Mouse (Mus musculus): ENCODE results near the gene Vps4a. TPM values are rescaled to one million over a fixed set of nuclear protein-coding genes. Genes with fewer than 3 reads are reported as not detected.
A peak's percentile ranks its signal among the peaks of the same experiment; 100 is the strongest.
"Not testable (repeated sequence)": the region's sequence is repeated elsewhere in the genome, so short reads cannot be mapped to it uniquely, and the experiment has no call there.

Gene Vps4a
- polyA plus RNA-seq, 1 experiment from 2014 or later = 49.8 TPM

GRCm38 (mm10) chr8:107007795-107008194 is 23.2 kb upstream of the Vps4a start:
- H3K9me3 ChIP-seq (ENCODE audit: control insufficient read depth, low read length) = no peaks in the 10 kb centered on the region
- DNase-seq (ENCODE audit: low spot score) (no peak), ATAC-seq (replicated peaks; ENCODE audit: low FRiP score) (no peak)
- no peaks in the 10 kb centered on the region for H3K27me3 ChIP-seq (replicated peaks; ENCODE audit: control insufficient read depth, insufficient read depth, low read length)
- no peaks in the 10 kb centered on the region for H3K4me1 ChIP-seq (replicated peaks; ENCODE audit: control insufficient read depth, insufficient read depth, low read length)
- no peaks in the 10 kb centered on the region; the same call in 1 of the 2 replicates for H3K36me3 ChIP-seq (ENCODE audit: control insufficient read depth, insufficient read depth, low read length)
- 82% methylated on average over 3 of the region's 3 CpGs for WGBS
- no peak overlapping the region for H3K9ac ChIP-seq (ENCODE audit: low read depth, low read length)
- no peak overlapping the region for H3K4me3 ChIP-seq (ENCODE audit: low read depth, low read length)
- H3K27ac ChIP-seq (ENCODE audit: low read depth, low read length) = no peak overlapping the region
- H3K4me2 ChIP-seq = no peak overlapping the region

GRCm38 (mm10) chr8:107012666-107013065 is 18.4 kb upstream of the Vps4a start:
- no peak overlapping the region for H3K27ac ChIP-seq (ENCODE audit: low read depth, low read length)
- no peak overlapping the region for H3K9ac ChIP-seq (ENCODE audit: low read depth, low read length)
- no peak overlapping the region for H3K4me3 ChIP-seq (ENCODE audit: low read depth, low read length)
- DNase-seq (ENCODE audit: low spot score) = no peak
- WGBS = 77% methylated on average over 2 of the region's 2 CpGs
- no peaks in the 10 kb centered on the region for H3K36me3 ChIP-seq (ENCODE audit: control insufficient read depth, insufficient read depth, low read length)
- no peaks in the 10 kb centered on the region for H3K9me3 ChIP-seq (ENCODE audit: control insufficient read depth, low read length)
- no peak for ATAC-seq (replicated peaks; ENCODE audit: low FRiP score)
- H3K4me2 ChIP-seq = no peak overlapping the region
- H3K27me3 ChIP-seq (replicated peaks; ENCODE audit: control insufficient read depth, insufficient read depth, low read length) = no peaks in the 10 kb centered on the region
- H3K4me1 ChIP-seq (replicated peaks; ENCODE audit: control insufficient read depth, insufficient read depth, low read length) = no peaks in the 10 kb centered on the region

GRCm38 (mm10) chr8:107014915-107015314 is 16.1 kb upstream of the Vps4a start:
- H3K4me2 ChIP-seq = no peak overlapping the region
- H3K27me3 ChIP-seq (replicated peaks; ENCODE audit: control insufficient read depth, insufficient read depth, low read length) = no peaks in the 10 kb centered on the region
- H3K9me3 ChIP-seq (ENCODE audit: control insufficient read depth, low read length) = no peaks in the 10 kb centered on the region
- DNase-seq (ENCODE audit: low spot score) (no peak), ATAC-seq (replicated peaks; ENCODE audit: low FRiP score) (no peak)
- no peak overlapping the region for H3K27ac ChIP-seq (ENCODE audit: low read depth, low read length)
- no peak overlapping the region for H3K4me3 ChIP-seq (ENCODE audit: low read depth, low read length)
- no peaks in the 10 kb centered on the region for H3K4me1 ChIP-seq (replicated peaks; ENCODE audit: control insufficient read depth, insufficient read depth, low read length)
- H3K9ac ChIP-seq (ENCODE audit: low read depth, low read length) = no peak overlapping the region
- WGBS = 87% methylated on average over 1 of the region's 1 CpGs
- H3K36me3 ChIP-seq (ENCODE audit: control insufficient read depth, insufficient read depth, low read length) = no peaks in the 10 kb centered on the region

- no peaks in the 10 kb centered on the region for H3K36me3 ChIP-seq (ENCODE audit: control insufficient read depth, insufficient read depth, low read length)
- no peaks in the 10 kb centered on the region for H3K9me3 ChIP-seq (ENCODE audit: control insufficient read depth, low read length)
- ATAC-seq (replicated peaks; ENCODE audit: low FRiP score) (no peak), DNase-seq (ENCODE audit: low spot score) (no peak)
- H3K27ac ChIP-seq (ENCODE audit: low read depth, low read length) = no peak overlapping the region
- no peak overlapping the region for H3K4me3 ChIP-seq (ENCODE audit: low read depth, low read length)
- no peak overlapping the region for H3K4me2 ChIP-seq
- WGBS = 87% methylated on average over 8 of the region's 8 CpGs
- no peak overlapping the region for H3K9ac ChIP-seq (ENCODE audit: low read depth, low read length)
- H3K4me1 ChIP-seq (replicated peaks; ENCODE audit: control insufficient read depth, insufficient read depth, low read length) = peaks cover 4% of the 10 kb centered on the region; the same call in 1 of the 2 replicates
- no peaks in the 10 kb centered on the region for H3K27me3 ChIP-seq (replicated peaks; ENCODE audit: control insufficient read depth, insufficient read depth, low read length)
Measured at GRCm38 (mm10) chr8:107023479-107023878, 7.5 kb upstream of the Vps4a start.

- 78% methylated on average over 3 of the region's 3 CpGs for WGBS
- H3K4me1 ChIP-seq (replicated peaks; ENCODE audit: control insufficient read depth, insufficient read depth, low read length) = peaks cover 27% of the 10 kb centered on the region
- H3K9me3 ChIP-seq (ENCODE audit: control insufficient read depth, low read length) = no peaks in the 10 kb centered on the region
- DNase-seq (ENCODE audit: low spot score) (no peak), ATAC-seq (replicated peaks; ENCODE audit: low FRiP score) (no peak)
- H3K27ac ChIP-seq (ENCODE audit: low read depth, low read length) = no peak overlapping the region
- no peaks in the 10 kb centered on the region for H3K36me3 ChIP-seq (ENCODE audit: control insufficient read depth, insufficient read depth, low read length)
- H3K9ac ChIP-seq (ENCODE audit: low read depth, low read length) = no peak overlapping the region
- H3K4me3 ChIP-seq (ENCODE audit: low read depth, low read length) = no peak overlapping the region
- H3K27me3 ChIP-seq (replicated peaks; ENCODE audit: control insufficient read depth, insufficient read depth, low read length) = no peaks in the 10 kb centered on the region
- H3K4me2 ChIP-seq = no peak overlapping the region
Measured at GRCm38 (mm10) chr8:107029310-107029709, 1.7 kb upstream of the Vps4a start.

GRCm38 (mm10) chr8:107030058-107030457 is 964 bp upstream of the Vps4a start:
- no peak overlapping the region for H3K4me3 ChIP-seq (ENCODE audit: low read depth, low read length)
- WGBS = 57% methylated on average over 5 of the region's 5 CpGs
- DNase-seq (ENCODE audit: low spot score) = no peak
- no peaks in the 10 kb centered on the region for H3K9me3 ChIP-seq (ENCODE audit: control insufficient read depth, low read length)
- H3K4me2 ChIP-seq = no peak overlapping the region
- H3K4me1 ChIP-seq (replicated peaks; ENCODE audit: control insufficient read depth, insufficient read depth, low read length) = peaks cover 27% of the 10 kb centered on the region
- H3K36me3 ChIP-seq (ENCODE audit: control insufficient read depth, insufficient read depth, low read length) = no peaks in the 10 kb centered on the region
- H3K27ac ChIP-seq (ENCODE audit: low read depth, low read length) = no peak overlapping the region
- H3K27me3 ChIP-seq (replicated peaks; ENCODE audit: control insufficient read depth, insufficient read depth, low read length) = no peaks in the 10 kb centered on the region
- ATAC-seq (replicated peaks; ENCODE audit: low FRiP score) = no peak
- H3K9ac ChIP-seq (ENCODE audit: low read depth, low read length) = no peak overlapping the region

GRCm38 (mm10) chr8:107031577-107032090 is 612 bp downstream of the Vps4a start:
- Histone ChIP-seq H3K4me2 (peak overlapping the region; percentile 78), H3K9ac (ENCODE audit: low read depth, low read length) (peak overlapping the region; percentile 92), H3K27me3 (replicated peaks; ENCODE audit: control insufficient read depth, insufficient read depth, low read length) (no peaks in the 10 kb centered on the region), H3K9me3 (ENCODE audit: control insufficient read depth, low read length) (no peaks in the 10 kb centered on the region), H3K4me1 (replicated peaks; ENCODE audit: control insufficient read depth, insufficient read depth, low read length) (peaks cover 27% of the 10 kb centered on the region), H3K4me3 (ENCODE audit: low read depth, low read length) (peak overlapping the region; percentile 89), H3K27ac (ENCODE audit: low read depth, low read length) (peak overlapping the region; percentile 75), H3K36me3 (ENCODE audit: control insufficient read depth, insufficient read depth, low read length) (0 out of 2 replicates have a peak, but pooled peaks cover under 1% of the 10 kb centered on the region)
- DNase-seq (ENCODE audit: low spot score) (no peak), ATAC-seq (replicated peaks; ENCODE audit: low FRiP score) (no peak)
- WGBS = 0% methylated on average over 40 of the region's 40 CpGs

- not testable (repeated sequence) for H3K27me3 ChIP-seq (replicated peaks; ENCODE audit: control insufficient read depth, insufficient read depth, low read length); H3K9me3 ChIP-seq (ENCODE audit: control insufficient read depth, low read length); ATAC-seq (replicated peaks; ENCODE audit: low FRiP score); H3K9ac ChIP-seq (ENCODE audit: low read depth, low read length); H3K36me3 ChIP-seq (ENCODE audit: control insufficient read depth, insufficient read depth, low read length); H3K4me2 ChIP-seq; DNase-seq (ENCODE audit: low spot score); H3K4me3 ChIP-seq (ENCODE audit: low read depth, low read length); H3K27ac ChIP-seq (ENCODE audit: low read depth, low read length)
- 88% methylated on average over 2 of the region's 2 CpGs for WGBS
- H3K4me1 ChIP-seq (replicated peaks; ENCODE audit: control insufficient read depth, insufficient read depth, low read length) = peaks cover 21% of the 10 kb centered on the region
Measured at GRCm38 (mm10) chr8:107033609-107034008, 2.6 kb downstream of the Vps4a start.

- peaks cover 11% of the 10 kb centered on the region for H3K4me1 ChIP-seq (replicated peaks; ENCODE audit: control insufficient read depth, insufficient read depth, low read length)
- peaks cover 14% of the 10 kb centered on the region; the same call in 1 of the 2 replicates for H3K36me3 ChIP-seq (ENCODE audit: control insufficient read depth, insufficient read depth, low read length)
- no peak overlapping the region for H3K4me2 ChIP-seq
- 86% methylated on average over 3 of the region's 3 CpGs for WGBS
- no peak for DNase-seq (ENCODE audit: low spot score)
- no peak overlapping the region for H3K4me3 ChIP-seq (ENCODE audit: low read depth, low read length)
- no peak overlapping the region for H3K27ac ChIP-seq (ENCODE audit: low read depth, low read length)
- H3K9ac ChIP-seq (ENCODE audit: low read depth, low read length) = no peak overlapping the region
- H3K9me3 ChIP-seq (ENCODE audit: control insufficient read depth, low read length) = no peaks in the 10 kb centered on the region
- ATAC-seq (replicated peaks; ENCODE audit: low FRiP score) = no peak
- H3K27me3 ChIP-seq (replicated peaks; ENCODE audit: control insufficient read depth, insufficient read depth, low read length) = no peaks in the 10 kb centered on the region
Measured at GRCm38 (mm10) chr8:107035641-107036040, 4.6 kb downstream of the Vps4a start.

All from liver, embryonic 11.5 days (tissue).